10 mouse cellular contexts compared by ENCODE assay signal in the genomic region with DNA sequence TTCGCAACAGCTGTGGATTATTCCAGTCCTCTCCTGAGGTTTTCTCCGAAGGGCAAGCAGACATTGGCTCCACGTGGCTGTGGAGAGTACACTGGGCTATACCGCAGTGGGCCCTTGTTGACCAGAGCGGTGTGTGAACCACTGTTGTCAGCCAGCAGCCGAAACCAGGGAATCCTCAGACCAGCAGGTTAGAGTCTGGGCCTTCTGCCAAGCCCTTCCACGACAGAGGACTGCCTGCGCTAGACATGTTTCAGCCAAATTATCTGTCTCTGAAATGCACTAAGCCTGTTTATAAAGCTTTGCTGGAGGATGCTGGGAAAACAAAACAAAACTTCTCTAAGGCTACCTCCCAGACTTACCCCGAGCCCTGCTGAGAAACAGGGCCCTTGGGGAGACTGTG. TPM values are rescaled to one million over a fixed set of nuclear protein-coding genes. Genes with fewer than 3 reads are reported as not detected.
A peak's percentile ranks its signal among the peaks of the same experiment; 100 is the strongest.
DNase-seq lines count a peak whose midpoint lies in the region; ATAC-seq and TF ChIP-seq lines count a peak whose summit lies in the region.
"Had no signal": no experiment of that assay in that cellular context is flagged by ENCODE, and none has a peak within 500 bp of the region (broad histone marks: within the 10 kb centered on the region; RNA-seq: fewer than 3 reads in every experiment).

No protein-coding gene starts in this region.

- peak overlapping the region; percentile 78 for H3K27ac ChIP-seq in intestine, postnatal 0 days (ENCODE audit: low read depth, low read length)
- H3K27ac ChIP-seq in neural tube, embryonic 15.5 days (replicated peaks) = 0 out of 2 replicates have a peak overlapping the region, but pooled peaks have one; percentile 58
- H3K27ac ChIP-seq: stomach, embryonic 15.5 days had no signal

- H3K9me3 ChIP-seq in intestine, postnatal 0 days (ENCODE audit: control insufficient read depth) = no peaks in the 10 kb centered on the region
- H3K9me3 ChIP-seq in neural tube, embryonic 15.5 days (replicated peaks) = no peaks in the 10 kb centered on the region
- H3K9me3 ChIP-seq: stomach, embryonic 15.5 days had no signal

- no peak overlapping the region for H3K9ac ChIP-seq in intestine, postnatal 0 days (ENCODE audit: low read depth, low read length)
- no peak overlapping the region for H3K9ac ChIP-seq in neural tube, embryonic 15.5 days (replicated peaks)
- H3K9ac ChIP-seq: stomach, embryonic 15.5 days had no signal

- intact Hi-C loops in left cerebral cortex, postnatal 25 days (cut with DNase I) = no loop called here

- no peak for ATAC-seq in intestine, postnatal 0 days
- ATAC-seq in neural tube, embryonic 15.5 days (ENCODE audit: low FRiP score) = no peak

- no peaks in the 10 kb centered on the region for H3K27me3 ChIP-seq in intestine, postnatal 0 days (replicated peaks; ENCODE audit: control insufficient read depth, insufficient read depth, low read length)
- H3K27me3 ChIP-seq in neural tube, embryonic 15.5 days (replicated peaks) = 0 out of 2 replicates have a peak, but pooled peaks cover 7% of the 10 kb centered on the region
- H3K27me3 ChIP-seq: stomach, embryonic 15.5 days had no signal

- no peak overlapping the region for H3K4me3 ChIP-seq in intestine, postnatal 0 days (ENCODE audit: low read depth, low read length)
- H3K4me3 ChIP-seq in neural tube, embryonic 15.5 days (replicated peaks) = no peak overlapping the region
- H3K4me3 ChIP-seq: stomach, embryonic 15.5 days had no signal

- WGBS in intestine, postnatal 0 days = 29% methylated on average over 9 of the region's 9 CpGs
- WGBS in neural tube, embryonic 15.5 days = 33% methylated on average over 9 of the region's 9 CpGs

- no peaks in the 10 kb centered on the region for H3K4me1 ChIP-seq in intestine, postnatal 0 days (replicated peaks; ENCODE audit: control insufficient read depth, insufficient read depth, low read length)
- H3K4me1 ChIP-seq in neural tube, embryonic 15.5 days = peaks cover 27% of the 10 kb centered on the region

- H3K4me2 ChIP-seq in intestine, postnatal 0 days (replicated peaks; ENCODE audit: low read depth) = no peak overlapping the region
- H3K4me2 ChIP-seq in neural tube, embryonic 15.5 days = no peak overlapping the region
- H3K4me2 ChIP-seq: stomach, embryonic 15.5 days had no signal

- peak; percentile 46 for DNase-seq in cerebellum, adult 9-10 months
- DNase-seq in cerebellum, adult 11 months = no peak
- DNase-seq in lung, postnatal 10 days = peak; percentile 35
- DNase-seq in lung, postnatal 25 days (ENCODE audit: low spot score) = no peak
- DNase-seq in gastrocnemius, postnatal 25 days = no peak
- no peak for DNase-seq in left cerebral cortex, postnatal 25 days (ENCODE audit: low spot score in 2 of 2)

- H3K36me3 ChIP-seq in intestine, postnatal 0 days (ENCODE audit: control insufficient read depth, insufficient read depth) = no peaks in the 10 kb centered on the region
- H3K36me3 ChIP-seq in neural tube, embryonic 15.5 days = no peaks in the 10 kb centered on the region
- H3K36me3 ChIP-seq: stomach, embryonic 15.5 days had no signal

- no peak for TF ChIP-seq CTCF in intestine, postnatal 0 days (IDR thresholded peaks at IDR 0.05; ENCODE audit: low read depth)

RNA-seq across cellular contexts. Expression of a gene that starts 4.7 kb away (rescaled TPM):
- polyA plus RNA-seq in intestine, postnatal 0 days (2015; fragmentation: Nextera tagmentation; extraction: Ambion mirVana) = 10.6 and 11.1 TPM in 2 replicates
- 10.4 and 10.8 TPM in 2 replicates for polyA plus RNA-seq in neural tube, embryonic 15.5 days (2015; fragmentation: Nextera tagmentation; extraction: Ambion mirVana)
- total RNA-seq in gastrocnemius, postnatal 25 days (2021) = 10 to 100 TPM; 19.0 to 32.3 TPM
- total RNA-seq in left cerebral cortex, postnatal 25 days (2021) = 10 to 100 TPM; 51.7 to 53.7 TPM

RNA-seq across cellular contexts. Expression of a gene that starts 16.1 kb away (rescaled TPM):
- polyA plus RNA-seq in intestine, postnatal 0 days (2015; fragmentation: Nextera tagmentation; extraction: Ambion mirVana) = 9.3 and 10.3 TPM in 2 replicates
- 108 and 128 TPM in 2 replicates for polyA plus RNA-seq in neural tube, embryonic 15.5 days (2015; fragmentation: Nextera tagmentation; extraction: Ambion mirVana)
- total RNA-seq in gastrocnemius, postnatal 25 days (2021) = 1 to 10 TPM; 3.4 to 4.1 TPM
- 100 to 1,000 TPM; 277 to 286 TPM for total RNA-seq in left cerebral cortex, postnatal 25 days (2021)

RNA-seq across cellular contexts. Expression of a gene that starts 43.7 kb away (rescaled TPM):
- polyA plus RNA-seq in intestine, postnatal 0 days (2015; fragmentation: Nextera tagmentation; extraction: Ambion mirVana) = not detected in 2 replicates
- polyA plus RNA-seq in neural tube, embryonic 15.5 days (2015; fragmentation: Nextera tagmentation; extraction: Ambion mirVana) = not detected in 2 replicates
- under 1 TPM in 1 of 2 experiments, not detected in 1; 0.74 TPM for total RNA-seq in gastrocnemius, postnatal 25 days (2021)
- not detected for total RNA-seq in left cerebral cortex, postnatal 25 days (2021)
- total RNA-seq: left cerebral cortex, adult 8-10 months had no signal
- polyA plus RNA-seq: stomach, embryonic 15.5 days had no signal

RNA-seq across cellular contexts. Expression of a gene that starts 43.8 kb away (rescaled TPM):
- 21.1 and 25.0 TPM in 2 replicates for polyA plus RNA-seq in intestine, postnatal 0 days (2015; fragmentation: Nextera tagmentation; extraction: Ambion mirVana)
- polyA plus RNA-seq in neural tube, embryonic 15.5 days (2015; fragmentation: Nextera tagmentation; extraction: Ambion mirVana) = 58.6 and 62.8 TPM in 2 replicates
- total RNA-seq in gastrocnemius, postnatal 25 days (2021) = 10 to 100 TPM; 17.3 to 21.1 TPM
- 10 to 100 TPM; 45.5 to 45.9 TPM for total RNA-seq in left cerebral cortex, postnatal 25 days (2021)

RNA-seq across cellular contexts. Expression of a gene that starts 48.1 kb away (rescaled TPM):
- 9.0 and 11.7 TPM in 2 replicates for polyA plus RNA-seq in intestine, postnatal 0 days (2015; fragmentation: Nextera tagmentation; extraction: Ambion mirVana)
- polyA plus RNA-seq in neural tube, embryonic 15.5 days (2015; fragmentation: Nextera tagmentation; extraction: Ambion mirVana) = 20.6 and 21.0 TPM in 2 replicates
- total RNA-seq in gastrocnemius, postnatal 25 days (2021) = 10 to 100 TPM; 53.1 to 56.8 TPM
- total RNA-seq in left cerebral cortex, postnatal 25 days (2021) = 10 to 100 TPM; 69.4 to 75.8 TPM

Comparison
In these comparisons a context has a peak if more than half of its experiments do, and no peak if none do; other contexts are left out.
1. DNase-seq: peak in cerebellum, adult 9-10 months (single experiment) and lung, postnatal 10 days (single experiment); none in cerebellum, adult 11 months (single experiment), lung, postnatal 25 days (single experiment), gastrocnemius, postnatal 25 days (single experiment) and left cerebral cortex, postnatal 25 days (0 of 2).
2. RNA of a gene that starts 16.1 kb away (total RNA-seq): 277 to 286 TPM in left cerebral cortex, postnatal 25 days; 3.4 to 4.1 TPM in gastrocnemius, postnatal 25 days; every median in the first group is over 10 times any median in the second.